Mouse (Mus musculus): Measurements from ENCODE around the gene Chaf1a.

- TF ChIP-seq CTCF (IDR thresholded peaks at IDR 0.05; ENCODE audit: insufficient read depth, low read depth, low read length) (no peak), POLR2A (IDR thresholded peaks at IDR 0.05; ENCODE audit: insufficient read depth, low read depth, low read length) (no peak)
These were observed 16.9 kb upstream of the Chaf1a start for GRCm38 (mm10) chr17:56023386-56023785.

Measured in olfactory bulb, adult 2 months (tissue).